Mouse (Mus musculus) stomach, embryonic 15.5 days (tissue): Measurements from ENCODE around the gene Bnip1. TPM values are rescaled to one million over a fixed set of nuclear protein-coding genes. Genes with fewer than 3 reads are reported as not detected.
A peak's percentile ranks its signal among the peaks of the same experiment; 100 is the strongest.

ENCODE experiments used
- ATAC-seq: fragments of 200-750 bp; cut with Nextera tagmentation; 2 replicates; pipeline ENCODE4 v1.8.0; 2017; ENCODE audit warnings: low read depth, moderate number of reproducible peaks, moderate TSS enrichment; ENCODE audit not compliant: insufficient read depth, low FRiP score
- H3K27ac ChIP-seq: fragments of 300-500 bp; sonication (generic); 2 replicates; pipeline ENCODE4 v1.5.1; 2015; ENCODE audit warnings: mild to moderate bottlenecking, inconsistent platforms
- H3K27me3 ChIP-seq: fragments of 300-500 bp; sonication (generic); replicated peaks from 2 replicates; pipeline ENCODE4 v1.6.1; 2015; ENCODE audit warnings: inconsistent platforms
- H3K36me3 ChIP-seq: fragments of 300-500 bp; sonication (generic); 2 replicates; pipeline ENCODE4 v1.6.1; 2015; ENCODE audit warnings: inconsistent platforms
- H3K4me1 ChIP-seq: fragments of 300-500 bp; sonication (generic); 2 replicates; pipeline ENCODE4 v1.6.1; 2015; ENCODE audit warnings: inconsistent platforms
- H3K4me2 ChIP-seq: fragments of 300-500 bp; sonication (generic); 2 replicates; pipeline ENCODE4 v1.6.1; 2015; ENCODE audit warnings: mild to moderate bottlenecking, inconsistent platforms
- H3K4me3 ChIP-seq: fragments of 300-500 bp; sonication (generic); replicated peaks from 2 replicates; pipeline ENCODE4 v1.5.1; 2015; ENCODE audit warnings: inconsistent platforms
- H3K9ac ChIP-seq: fragments of 300-500 bp; sonication (generic); 2 replicates; pipeline ENCODE4 v1.6.1; 2015; ENCODE audit warnings: inconsistent platforms
- H3K9me3 ChIP-seq: fragments of 300-500 bp; sonication (generic); 2 replicates; pipeline ENCODE4 v1.6.1; 2016; ENCODE audit warnings: inconsistent platforms
- WGBS: fragments of 180-500 bp; shearing (Covaris S2); methylation state at CpG from one replicate; pipeline ENCODE4 v1.1.7; 2015; 5-methylcytosine and 5-hydroxymethylcytosine counted together
- polyA plus RNA-seq: library from polyadenylated mRNA; unstranded; fragments of >200 nt; fragmentation: Nextera tagmentation; extraction: Ambion mirVana; gene quantifications from 2 replicates; pipeline ENCODE4 v1.2.1, GENCODE M21; 2015

The Bnip1 gene
- polyA plus RNA-seq, 1 experiment from 2014 or later: 42.9 TPM

- 19% methylated on average over 5 of the region's 5 CpGs for WGBS
- Histone ChIP-seq H3K27me3 (no peaks in the 10 kb centered on the region), H3K4me1 (peaks cover 7% of the 10 kb centered on the region), H3K4me2 (peak overlapping the region; percentile 69), H3K4me3 (peak overlapping the region; percentile 70), H3K9me3 (no peaks in the 10 kb centered on the region), H3K9ac (peak overlapping the region; percentile 74), H3K27ac (peak overlapping the region; percentile 97), H3K36me3 (0 out of 2 replicates have a peak, but pooled peaks cover 7% of the 10 kb centered on the region)
- peak; percentile 64; the same call in 1 of the 2 replicates for ATAC-seq
These were observed 761 bp downstream of the Bnip1 start for GRCm38 (mm10) chr17:26781610-26782043.

GRCm38 (mm10) chr17:26784525-26784924 lies 3.7 kb downstream of the Bnip1 start:
- no peaks in the 10 kb centered on the region for H3K27me3 ChIP-seq
- 83% methylated on average over 8 of the region's 8 CpGs for WGBS
- no peak for ATAC-seq
- H3K27ac ChIP-seq: no peak overlapping the region
- no peak overlapping the region for H3K4me2 ChIP-seq
- H3K9me3 ChIP-seq: no peaks in the 10 kb centered on the region
- H3K4me1 ChIP-seq: peaks cover 7% of the 10 kb centered on the region
- H3K36me3 ChIP-seq: peaks cover 14% of the 10 kb centered on the region; the same call in 1 of the 2 replicates
- no peak overlapping the region for H3K4me3 ChIP-seq
- H3K9ac ChIP-seq: no peak overlapping the region

GRCm38 (mm10) chr17:26786586-26786985 lies 5.7 kb downstream of the Bnip1 start:
- Histone ChIP-seq H3K4me1 (peaks cover 6% of the 10 kb centered on the region), H3K9me3 (no peaks in the 10 kb centered on the region)
- no peak for ATAC-seq

GRCm38 (mm10) chr17:26788986-26789385 lies 8.1 kb downstream of the Bnip1 start:
- Histone ChIP-seq H3K4me3 (no peak overlapping the region), H3K27me3 (no peaks in the 10 kb centered on the region), H3K4me1 (no peaks in the 10 kb centered on the region), H3K27ac (no peak overlapping the region), H3K36me3 (peaks cover 41% of the 10 kb centered on the region), H3K9ac (no peak overlapping the region), H3K4me2 (no peak overlapping the region), H3K9me3 (no peaks in the 10 kb centered on the region)
- WGBS: 91% methylated on average over 8 of the region's 8 CpGs
- ATAC-seq: no peak

More at GRCm38 (mm10) chr17:26786586-26786985, 5.7 kb downstream of the Bnip1 start:
- WGBS: 85% methylated on average over 7 of the region's 7 CpGs
- H3K4me2 ChIP-seq: no peak overlapping the region
- H3K9ac ChIP-seq: no peak overlapping the region
- H3K4me3 ChIP-seq: no peak overlapping the region
- H3K27ac ChIP-seq: no peak overlapping the region
- H3K27me3 ChIP-seq: no peaks in the 10 kb centered on the region
- peaks cover 24% of the 10 kb centered on the region for H3K36me3 ChIP-seq

- peaks cover 39% of the 10 kb centered on the region for H3K36me3 ChIP-seq
- WGBS: 90% methylated on average over 8 of the region's 8 CpGs
These were observed 8.8 kb downstream of the Bnip1 start for GRCm38 (mm10) chr17:26789460-26790268.

GRCm38 (mm10) chr17:26790269-26791214 lies 9.7 kb downstream of the Bnip1 start:
- no peak for ATAC-seq
- Histone ChIP-seq H3K36me3 (peaks cover 35% of the 10 kb centered on the region), H3K4me1 (0 out of 2 replicates have a peak, but pooled peaks cover 3% of the 10 kb centered on the region), H3K4me2 (no peak overlapping the region), H3K27ac (no peak overlapping the region), H3K27me3 (no peaks in the 10 kb centered on the region), H3K4me3 (no peak overlapping the region), H3K9ac (no peak overlapping the region), H3K9me3 (no peaks in the 10 kb centered on the region)
- 88% methylated on average over 11 of the region's 11 CpGs for WGBS

More at GRCm38 (mm10) chr17:26789460-26790268, 8.8 kb downstream of the Bnip1 start:
- Histone ChIP-seq H3K4me1 (0 out of 2 replicates have a peak, but pooled peaks cover 2% of the 10 kb centered on the region), H3K9me3 (no peaks in the 10 kb centered on the region), H3K4me2 (no peak overlapping the region), H3K27ac (no peak overlapping the region), H3K4me3 (no peak overlapping the region), H3K27me3 (no peaks in the 10 kb centered on the region), H3K9ac (no peak overlapping the region)
- no peak for ATAC-seq

- 78% methylated on average over 7 of the region's 7 CpGs for WGBS
- Histone ChIP-seq H3K4me2 (no peak overlapping the region), H3K4me1 (0 out of 2 replicates have a peak, but pooled peaks cover 3% of the 10 kb centered on the region), H3K9me3 (no peaks in the 10 kb centered on the region), H3K36me3 (peaks cover 34% of the 10 kb centered on the region), H3K27me3 (no peaks in the 10 kb centered on the region), H3K9ac (no peak overlapping the region), H3K27ac (no peak overlapping the region), H3K4me3 (no peak overlapping the region)
- no peak for ATAC-seq
These were observed 10.7 kb downstream of the Bnip1 start for GRCm38 (mm10) chr17:26791580-26791979.

- Histone ChIP-seq H3K9ac (no peak overlapping the region), H3K27ac (no peak overlapping the region), H3K4me2 (no peak overlapping the region), H3K9me3 (no peaks in the 10 kb centered on the region), H3K27me3 (no peaks in the 10 kb centered on the region), H3K36me3 (peaks cover 31% of the 10 kb centered on the region), H3K4me3 (no peak overlapping the region), H3K4me1 (0 out of 2 replicates have a peak, but pooled peaks cover 3% of the 10 kb centered on the region)
- ATAC-seq: no peak
- WGBS: 89% methylated on average over 15 of the region's 15 CpGs
These were observed 11.2 kb downstream of the Bnip1 start for GRCm38 (mm10) chr17:26792096-26792495.

GRCm38 (mm10) chr17:26793068-26793765 lies 12.4 kb downstream of the Bnip1 start:
- ATAC-seq: peak; percentile 11; the same call in 1 of the 2 replicates
- no peak overlapping the region for H3K4me3 ChIP-seq
- no peaks in the 10 kb centered on the region for H3K9me3 ChIP-seq
- H3K27ac ChIP-seq: no peak overlapping the region
- H3K4me1 ChIP-seq: 0 out of 2 replicates have a peak, but pooled peaks cover 3% of the 10 kb centered on the region
- 74% methylated on average over 5 of the region's 5 CpGs for WGBS
- H3K4me2 ChIP-seq: no peak overlapping the region
- H3K36me3 ChIP-seq: peaks cover 27% of the 10 kb centered on the region
- H3K27me3 ChIP-seq: no peaks in the 10 kb centered on the region
- H3K9ac ChIP-seq: no peak overlapping the region

GRCm38 (mm10) chr17:26794744-26795143 lies 13.9 kb downstream of the Bnip1 start:
- ATAC-seq: 0 out of 2 replicates have a peak, but pooled peaks have one; percentile 27
- WGBS: 14% methylated on average over 3 of the region's 3 CpGs
- Histone ChIP-seq H3K27ac (no peak overlapping the region), H3K9me3 (no peaks in the 10 kb centered on the region), H3K9ac (no peak overlapping the region), H3K4me3 (no peak overlapping the region), H3K4me1 (0 out of 2 replicates have a peak, but pooled peaks cover 3% of the 10 kb centered on the region), H3K27me3 (no peaks in the 10 kb centered on the region), H3K36me3 (peaks cover 27% of the 10 kb centered on the region), H3K4me2 (no peak overlapping the region)

- ATAC-seq: no peak
- 67% methylated on average over 7 of the region's 7 CpGs for WGBS
- Histone ChIP-seq H3K9me3 (no peaks in the 10 kb centered on the region), H3K4me1 (0 out of 2 replicates have a peak, but pooled peaks cover 3% of the 10 kb centered on the region), H3K27me3 (no peaks in the 10 kb centered on the region), H3K4me3 (no peak overlapping the region), H3K27ac (no peak overlapping the region), H3K4me2 (no peak overlapping the region), H3K9ac (no peak overlapping the region), H3K36me3 (peaks cover 27% of the 10 kb centered on the region)
These were observed 14.5 kb downstream of the Bnip1 start for GRCm38 (mm10) chr17:26795386-26795785.
